Mouse (Mus musculus): ENCODE results near the gene Tigit.

- TF ChIP-seq CTCF (IDR thresholded peaks at IDR 0.05; ENCODE audit: low read depth) (no peak), EP300 (optimal IDR thresholded peaks at IDR 0.05) (no peak)
These were observed 17.0 kb downstream of the Tigit start for GRCm38 (mm10) chr16:43646943-43647342.
